Mouse (Mus musculus) intestine, postnatal 0 days (tissue): ENCODE data around the gene Myoc. TPM values are rescaled to one million over a fixed set of nuclear protein-coding genes. Genes with fewer than 3 reads are reported as not detected.
"Not testable (repeated sequence)": the region's sequence is repeated elsewhere in the genome, so short reads cannot be mapped to it uniquely, and the experiment has no call there.

Experiments
- ATAC-seq: fragments of 200-750 bp; cut with Nextera tagmentation; 2 replicates; pipeline ENCODE4 v1.8.0; 2017; ENCODE audit warnings: mild to moderate bottlenecking, moderate TSS enrichment, moderate library complexity
- H3K27ac ChIP-seq: fragments of 300-500 bp; sonication (generic); 2 replicates; pipeline ENCODE4 v1.5.1; 2014; ENCODE audit warnings: mild to moderate bottlenecking, low read depth, low read length, moderate library complexity
- H3K27me3 ChIP-seq: fragments of 300-500 bp; sonication (generic); replicated peaks from 2 replicates; pipeline ENCODE4 v1.6.1; 2014; ENCODE audit warnings: low read length, mixed read lengths; ENCODE audit not compliant: control insufficient read depth, insufficient read depth
- H3K36me3 ChIP-seq: fragments of 300-500 bp; sonication (generic); 2 replicates; pipeline ENCODE4 v1.6.1; 2014; ENCODE audit warnings: mild to moderate bottlenecking, moderate library complexity; ENCODE audit not compliant: control insufficient read depth, insufficient read depth
- H3K4me1 ChIP-seq: fragments of 300-500 bp; sonication (generic); replicated peaks from 2 replicates; pipeline ENCODE4 v1.6.1; 2014; ENCODE audit warnings: antibody characterized with exemption, low read length, mixed read lengths; ENCODE audit not compliant: control insufficient read depth, insufficient read depth
- H3K4me2 ChIP-seq: fragments of 300-500 bp; sonication (generic); replicated peaks from 2 replicates; pipeline ENCODE4 v1.6.1; 2014; ENCODE audit warnings: low read depth, mild to moderate bottlenecking, moderate library complexity
- H3K4me3 ChIP-seq: fragments of 300-500 bp; sonication (generic); 2 replicates; pipeline ENCODE4 v1.5.1; 2014; ENCODE audit warnings: low read depth, low read length
- H3K9ac ChIP-seq: fragments of 300-500 bp; sonication (generic); 2 replicates; pipeline ENCODE4 v1.6.1; 2014; ENCODE audit warnings: mild to moderate bottlenecking, low read depth, low read length
- H3K9me3 ChIP-seq: fragments of 300-500 bp; sonication (generic); 2 replicates; pipeline ENCODE4 v1.6.1; 2016; ENCODE audit warnings: mixed run types; ENCODE audit not compliant: control insufficient read depth
- CTCF ChIP-seq: sonication (generic); IDR thresholded peaks from 2 replicates; pipeline ENCODE4 v1.5.1; 2016; ENCODE audit warnings: low read depth, mild to moderate bottlenecking, control low read depth, antibody characterized with exemption, moderate library complexity
- WGBS: fragments of 180-500 bp; shearing (Covaris S2); extraction: QIAGEN DNeasy Blood & Tissue Kit; methylation state at CpG from one replicate; pipeline ENCODE4 v1.1.7; 2014; 5-methylcytosine and 5-hydroxymethylcytosine counted together
- polyA plus RNA-seq: library from polyadenylated mRNA; unstranded; fragments of >200 nt; fragmentation: Nextera tagmentation; extraction: Ambion mirVana; gene quantifications from 2 replicates; pipeline ENCODE4 v1.2.1, GENCODE M21; 2015

Gene Myoc
- polyA plus RNA-seq, 1 experiment from 2014 or later, result 0.10 TPM

DNA sequence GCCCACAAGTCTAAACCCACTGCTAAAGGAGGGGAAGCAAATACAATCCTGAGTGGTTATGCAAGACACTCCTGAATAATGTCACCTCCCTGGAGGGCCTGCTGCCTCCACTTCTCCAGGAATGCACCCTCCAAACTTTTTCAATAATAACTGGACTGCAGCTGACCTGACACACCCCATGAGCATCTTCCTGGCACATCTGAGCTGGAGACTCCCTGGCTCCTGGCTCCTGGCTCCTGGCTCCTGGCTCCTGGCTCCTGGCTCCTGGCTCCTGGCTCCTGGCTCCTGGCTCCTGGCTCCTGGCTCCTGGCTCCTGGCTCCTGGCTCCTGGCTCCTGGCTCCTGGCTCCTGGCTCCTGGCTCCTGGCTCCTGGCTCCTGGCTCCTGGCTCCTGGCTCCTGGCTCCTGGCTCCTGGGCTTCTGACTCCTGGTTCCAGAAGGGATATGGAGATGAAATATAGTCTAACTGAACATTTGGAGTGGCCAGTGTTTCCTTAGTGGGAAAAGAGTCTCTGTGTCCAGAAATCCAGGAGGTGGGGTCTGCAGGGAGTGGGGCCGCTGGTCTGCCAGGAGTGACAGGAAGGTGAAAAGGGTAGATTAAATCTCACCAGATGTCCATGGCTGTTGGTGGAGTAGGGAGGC lies 3.5 kb upstream of the Myoc start:
- H3K4me2 ChIP-seq, H3K27me3 ChIP-seq, H3K4me1 ChIP-seq, H3K9ac ChIP-seq, H3K4me3 ChIP-seq, H3K9me3 ChIP-seq, ATAC-seq, H3K36me3 ChIP-seq, H3K27ac ChIP-seq: not testable (repeated sequence)
- 52% methylated on average over 1 of the region's 1 CpGs for WGBS

DNA sequence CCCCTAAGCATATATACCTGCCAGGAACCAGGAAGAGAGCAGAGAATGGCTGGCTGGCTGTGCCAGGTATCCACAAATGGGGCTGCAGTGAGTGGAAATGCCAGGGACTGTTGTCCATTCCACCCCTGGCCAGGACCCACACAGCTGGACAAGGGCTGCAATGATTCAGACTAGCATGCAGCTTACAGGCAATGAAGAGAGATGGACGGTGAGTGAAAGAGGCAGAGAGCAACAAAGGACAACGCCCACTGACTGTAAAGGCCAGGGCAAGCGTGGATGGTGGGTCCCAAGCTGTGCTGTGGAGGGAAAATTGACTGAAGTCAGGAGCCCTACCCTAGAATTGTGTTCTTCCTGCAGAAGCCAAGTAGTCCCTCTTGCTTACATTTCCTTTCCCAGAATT lies 2.4 kb upstream of the Myoc start:
- H3K36me3 ChIP-seq, result no peaks in the 10 kb centered on the region
- ATAC-seq, result no peak
- H3K27me3 ChIP-seq, result no peaks in the 10 kb centered on the region
- TF ChIP-seq CTCF, result no peak
- no peak overlapping the region for H3K4me3 ChIP-seq
- 70% methylated on average over 3 of the region's 3 CpGs for WGBS
- H3K4me1 ChIP-seq, result no peaks in the 10 kb centered on the region
- H3K27ac ChIP-seq, result no peak overlapping the region
- H3K9me3 ChIP-seq, result peaks cover 4% of the 10 kb centered on the region; the same call in 1 of the 2 replicates
- H3K4me2 ChIP-seq, result no peak overlapping the region
- no peak overlapping the region for H3K9ac ChIP-seq

DNA sequence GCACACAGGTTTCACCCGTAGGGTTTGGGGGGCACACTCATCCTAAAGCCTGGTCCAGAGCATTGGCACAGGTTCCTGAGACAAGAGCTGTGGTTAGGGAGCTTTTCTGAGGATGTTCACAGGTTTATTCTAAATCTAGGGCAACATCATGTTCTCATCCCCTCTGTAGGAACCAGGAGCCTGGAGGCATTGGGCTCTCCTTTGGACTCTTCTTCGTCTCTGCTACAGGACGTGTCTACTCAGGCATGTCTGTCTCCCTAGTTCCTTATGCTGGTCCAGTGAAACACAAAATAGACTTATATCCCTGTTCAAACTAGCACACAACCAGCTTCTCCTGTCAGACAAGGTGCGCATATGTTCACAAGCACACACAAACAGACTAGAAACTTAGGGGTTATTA lies 420 bp upstream of the Myoc start:
- TF ChIP-seq CTCF, result no peak
- no peak overlapping the region for H3K4me3 ChIP-seq
- H3K27me3 ChIP-seq, result no peaks in the 10 kb centered on the region
- no peaks in the 10 kb centered on the region for H3K36me3 ChIP-seq
- ATAC-seq, result no peak
- H3K9me3 ChIP-seq, result peaks cover 4% of the 10 kb centered on the region; the same call in 1 of the 2 replicates
- no peak overlapping the region for H3K4me2 ChIP-seq
- H3K4me1 ChIP-seq, result no peaks in the 10 kb centered on the region
- WGBS, result 90% methylated on average over 4 of the region's 4 CpGs
- no peak overlapping the region for H3K27ac ChIP-seq
- H3K9ac ChIP-seq, result no peak overlapping the region

DNA sequence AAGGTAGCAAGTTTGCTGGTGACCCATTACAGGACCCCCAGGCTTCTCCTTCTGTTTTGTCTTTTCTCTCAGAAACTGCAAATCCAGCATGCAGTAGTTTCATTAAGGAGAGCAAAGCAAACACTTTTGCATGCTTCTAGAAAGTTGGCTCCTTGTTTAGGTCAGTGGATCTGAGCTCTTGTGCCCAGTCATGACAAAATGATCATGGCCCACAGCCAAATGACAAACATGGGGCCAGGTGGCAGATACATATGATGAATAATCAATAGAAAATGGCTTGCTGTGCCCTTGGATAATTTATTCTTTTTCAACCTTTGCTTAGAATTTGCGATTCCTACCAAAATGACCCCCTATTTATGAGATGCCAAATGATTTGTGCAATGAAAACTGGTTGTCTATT lies 906 bp downstream of the Myoc start:
- ATAC-seq, result no peak

DNA sequence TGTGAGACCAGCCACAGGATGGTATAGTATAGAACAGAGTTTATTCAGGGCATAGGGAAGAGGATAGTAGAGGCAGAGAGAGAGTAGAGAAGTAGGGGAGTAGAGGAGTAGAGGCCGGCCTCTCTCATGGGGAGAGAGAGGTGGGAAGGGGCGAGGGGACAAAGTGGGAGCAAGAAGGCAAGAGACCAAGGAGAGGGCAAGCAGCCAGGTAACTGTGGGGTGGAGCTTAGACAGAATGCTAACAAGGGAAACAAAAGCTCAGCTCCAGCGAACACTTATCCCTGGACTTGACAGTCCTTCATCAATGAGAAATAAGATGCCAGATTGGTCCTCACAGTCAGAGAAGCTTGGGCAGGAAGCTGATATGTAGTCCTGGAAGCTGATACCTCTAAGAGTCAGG lies 3.6 kb downstream of the Myoc start:
- no peak overlapping the region for H3K9ac ChIP-seq
- H3K9me3 ChIP-seq, result no peaks in the 10 kb centered on the region
- no peak for ATAC-seq
- H3K4me2 ChIP-seq, result no peak overlapping the region
- WGBS, result 78% methylated on average over 3 of the region's 3 CpGs
- H3K36me3 ChIP-seq, result no peaks in the 10 kb centered on the region
- H3K27me3 ChIP-seq, result no peaks in the 10 kb centered on the region
- H3K4me3 ChIP-seq, result no peak overlapping the region
- no peaks in the 10 kb centered on the region for H3K4me1 ChIP-seq
- no peak overlapping the region for H3K27ac ChIP-seq
- no peak for TF ChIP-seq CTCF

More for the DNA sequence above, 906 bp downstream of the Myoc start:
- TF ChIP-seq CTCF, result no peak
- Histone ChIP-seq H3K4me3 (no peak overlapping the region), H3K4me2 (no peak overlapping the region), H3K27ac (no peak overlapping the region), H3K4me1 (no peaks in the 10 kb centered on the region), H3K9me3 (no peaks in the 10 kb centered on the region), H3K36me3 (no peaks in the 10 kb centered on the region), H3K27me3 (no peaks in the 10 kb centered on the region), H3K9ac (no peak overlapping the region)
- WGBS, result 90% methylated on average over 1 of the region's 1 CpGs

DNA sequence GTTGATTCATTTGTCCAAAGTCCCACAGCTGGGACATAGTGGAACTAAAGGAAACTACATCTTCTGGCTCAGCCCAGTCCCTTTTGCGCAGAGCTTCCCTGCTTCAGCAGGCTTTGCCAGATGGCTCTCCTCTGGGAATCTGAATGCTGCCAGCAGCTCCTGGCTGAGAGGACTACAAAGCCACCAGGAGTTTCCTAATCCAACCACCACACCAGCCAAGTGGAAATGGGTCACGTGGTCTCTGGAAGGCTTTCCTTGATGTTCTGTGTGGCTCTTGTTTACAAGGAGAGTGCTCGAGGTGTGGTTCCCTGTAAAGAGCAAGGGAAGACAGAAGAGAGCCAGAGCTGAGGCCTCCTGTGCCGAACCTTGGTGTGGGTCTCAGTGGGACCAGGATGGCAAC lies 4.8 kb downstream of the Myoc start:
- Histone ChIP-seq H3K27me3 (no peaks in the 10 kb centered on the region), H3K27ac (no peak overlapping the region), H3K9ac (no peak overlapping the region), H3K36me3 (no peaks in the 10 kb centered on the region), H3K4me1 (no peaks in the 10 kb centered on the region), H3K4me2 (no peak overlapping the region), H3K4me3 (no peak overlapping the region), H3K9me3 (no peaks in the 10 kb centered on the region)
- TF ChIP-seq CTCF, result no peak
- WGBS, result 40% methylated on average over 4 of the region's 4 CpGs
- no peak for ATAC-seq
